Mouse (Mus musculus): Measurements from ENCODE around the gene Elac2.

DNA sequence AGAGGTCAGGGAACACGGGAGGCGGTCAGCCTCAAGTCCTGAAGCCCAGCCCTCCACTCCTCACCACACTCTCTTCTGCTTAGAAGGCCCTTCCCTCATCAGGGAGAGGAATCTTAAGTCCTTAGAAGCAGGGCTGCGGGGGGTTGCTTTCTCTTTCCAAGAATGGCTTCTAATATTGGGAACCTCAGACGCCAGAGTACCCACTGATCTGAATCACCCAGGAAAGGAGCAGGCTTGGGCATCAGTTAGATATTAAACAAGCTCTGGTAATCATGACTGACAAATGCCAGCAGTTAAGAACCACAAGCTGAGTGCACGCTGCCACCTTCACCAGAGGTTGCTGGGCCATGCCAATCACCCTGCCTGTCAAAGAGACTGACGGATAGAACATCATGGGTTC is 35.1 kb downstream of the Elac2 start:
- no peak for TF ChIP-seq ZC3H11A (IDR thresholded peaks at IDR 0.05; ENCODE audit: borderline replicate concordance, low read depth, low read length)
- TF ChIP-seq HCFC1 (IDR thresholded peaks at IDR 0.05; ENCODE audit: borderline replicate concordance, insufficient read depth, low read length) = no peak
